Mouse (Mus musculus) ovary, postnatal 36 days (tissue): ENCODE measurements at regions not wholly inside any gene's neighbourhood (a gene's known extent, or its start where the extent isn't known, plus 50 kb on each side); places are given as distances from the start of the nearest gene placed in this dataset.
"Not testable (repeated sequence)": the region's sequence is repeated elsewhere in the genome, so short reads cannot be mapped to it uniquely, and the experiment has no call there.

ENCODE experiments used
- DNase-seq: peaks from one replicate; pipeline ENCODE4 v3.0.0; 2022; ENCODE audit warnings: low spot score, mixed read lengths

GRCm38 (mm10) chr14:53109732-53110131, 614.2 kb upstream of the Olfr1507 start:
- not testable (repeated sequence) for DNase-seq

GRCm38 (mm10) chr14:53101362-53101761, 605.8 kb upstream of the Olfr1507 start:
- not testable (repeated sequence) for DNase-seq

- DNase-seq: not testable (repeated sequence)
Observed at GRCm38 (mm10) chr14:53090921-53091320, 595.4 kb upstream of the Olfr1507 start.

DNA sequence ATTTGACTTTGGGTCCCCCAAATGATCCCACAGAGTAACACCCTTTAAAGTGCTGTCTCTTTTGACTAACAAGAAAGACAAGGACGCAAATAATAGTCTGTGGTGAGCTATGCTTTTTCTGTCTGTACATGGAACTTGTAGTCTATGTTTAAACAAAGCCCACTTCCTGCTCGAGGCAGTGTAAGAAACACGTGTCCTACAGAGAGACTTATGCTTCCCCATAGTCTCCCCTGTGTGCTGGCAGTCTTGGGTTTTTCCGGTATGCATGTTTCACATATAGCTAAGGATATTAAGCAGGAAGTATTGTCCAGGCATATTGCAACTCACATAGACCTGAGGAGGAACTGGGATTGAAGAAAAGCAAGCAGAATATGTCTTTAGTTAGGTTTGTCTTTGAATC, 586.3 kb upstream of the Olfr1507 start:
- not testable (repeated sequence) for DNase-seq

DNA sequence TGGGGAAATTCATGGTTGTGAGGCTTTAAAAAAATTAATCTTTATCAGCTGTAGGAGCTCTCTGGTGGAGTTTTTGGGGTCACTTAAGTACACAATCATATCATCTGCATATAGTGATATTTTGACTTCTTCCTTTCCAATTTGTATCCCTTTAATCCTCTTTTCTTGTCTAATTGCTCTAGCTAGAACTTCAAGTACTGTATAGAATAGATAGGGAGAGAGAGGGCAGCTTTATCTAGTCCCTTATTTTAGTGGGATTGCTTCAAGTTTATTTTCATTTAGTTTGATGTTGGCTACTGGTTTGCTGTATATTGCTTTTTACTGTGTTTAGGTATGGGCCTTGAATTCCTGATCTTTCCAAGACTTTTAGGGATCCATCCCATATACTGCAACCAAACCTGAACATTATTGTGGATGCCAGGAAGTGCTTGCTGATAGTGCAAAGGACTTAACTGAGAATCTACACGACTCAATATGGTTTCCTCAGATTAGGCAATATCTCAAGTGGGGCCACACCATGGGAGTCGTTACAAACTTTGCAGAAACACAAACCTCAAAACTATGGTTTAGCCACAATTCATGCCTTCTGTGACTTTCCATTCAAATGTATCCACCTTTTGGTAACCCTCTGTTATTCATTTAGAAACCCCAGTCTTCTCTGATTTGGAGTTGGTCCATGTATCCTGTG, 585.6 kb upstream of the Olfr1507 start:
- not testable (repeated sequence) for DNase-seq

- DNase-seq: not testable (repeated sequence)
Observed at GRCm38 (mm10) chr14:53080556-53080955, 585.0 kb upstream of the Olfr1507 start.

GRCm38 (mm10) chr14:53075937-53076336, 580.4 kb upstream of the Olfr1507 start:
- not testable (repeated sequence) for DNase-seq

DNA sequence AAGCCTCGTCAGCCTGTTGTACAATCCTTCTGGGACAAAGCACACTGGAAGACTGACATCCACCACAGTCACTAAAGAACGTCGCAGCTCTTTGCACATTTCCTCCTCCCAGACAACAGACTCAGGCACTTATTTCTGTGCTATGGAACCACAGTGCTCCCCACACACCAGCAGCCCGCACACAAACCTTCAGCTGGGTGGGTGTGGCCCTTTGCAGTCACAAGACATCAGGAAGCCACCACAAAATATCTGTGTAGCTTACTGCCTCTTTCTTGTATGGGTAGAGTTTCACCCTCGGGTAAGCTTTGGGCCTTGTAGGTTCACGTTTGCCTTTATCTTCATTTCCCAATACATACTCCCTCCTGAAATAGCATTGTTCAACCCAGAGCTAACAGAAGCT, 577.6 kb upstream of the Olfr1507 start:
- DNase-seq: not testable (repeated sequence)

GRCm38 (mm10) chr14:53072502-53072901, 577.0 kb upstream of the Olfr1507 start:
- not testable (repeated sequence) for DNase-seq

DNA sequence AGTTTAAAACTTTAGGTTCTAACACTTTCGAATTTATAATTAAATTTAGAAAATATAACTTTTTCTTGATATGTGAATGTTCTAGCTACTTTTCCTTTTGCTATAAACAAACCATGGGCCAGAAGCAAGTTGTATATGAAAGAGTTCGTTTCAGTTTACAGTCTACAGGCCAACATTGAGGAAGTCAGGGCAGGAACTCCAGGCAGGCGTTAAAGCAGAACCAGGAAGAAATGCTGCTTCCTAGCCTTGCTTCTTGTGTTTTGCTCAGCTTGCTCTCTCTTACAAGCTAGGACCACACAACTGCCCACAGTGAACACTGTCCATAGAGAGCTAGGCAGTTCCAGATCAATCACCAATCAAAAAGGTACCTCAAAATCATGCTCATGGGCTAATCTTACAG, 558.9 kb upstream of the Olfr1507 start:
- not testable (repeated sequence) for DNase-seq

- DNase-seq: not testable (repeated sequence)
Observed at GRCm38 (mm10) chr14:53053465-53054123, 558.0 kb upstream of the Olfr1507 start.

GRCm38 (mm10) chr14:53047683-53048082, 552.1 kb upstream of the Olfr1507 start:
- not testable (repeated sequence) for DNase-seq

DNA sequence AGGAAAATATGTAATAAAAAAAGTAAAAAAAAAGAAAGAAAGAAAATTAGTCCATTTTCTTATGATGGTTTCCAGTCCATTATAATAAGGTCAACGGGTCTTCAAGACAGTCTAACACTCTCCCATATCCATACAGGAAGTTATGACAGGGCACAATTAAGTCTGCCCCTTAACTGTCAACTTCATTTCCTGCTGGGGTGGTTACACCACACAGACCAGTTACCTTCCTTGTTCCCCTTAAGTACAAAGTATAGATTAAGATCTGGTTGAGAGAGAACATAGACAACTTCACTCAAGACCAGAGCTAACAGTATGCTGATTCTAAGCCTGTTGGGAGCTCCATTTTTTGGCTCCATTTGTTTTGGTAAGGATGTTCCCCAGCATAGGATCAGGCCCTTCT, 551.4 kb upstream of the Olfr1507 start:
- not testable (repeated sequence) for DNase-seq

GRCm38 (mm10) chr14:53045331-53045730, 549.8 kb upstream of the Olfr1507 start:
- DNase-seq: not testable (repeated sequence)

- not testable (repeated sequence) for DNase-seq
Observed at GRCm38 (mm10) chr14:53044101-53044500, 548.6 kb upstream of the Olfr1507 start.

DNA sequence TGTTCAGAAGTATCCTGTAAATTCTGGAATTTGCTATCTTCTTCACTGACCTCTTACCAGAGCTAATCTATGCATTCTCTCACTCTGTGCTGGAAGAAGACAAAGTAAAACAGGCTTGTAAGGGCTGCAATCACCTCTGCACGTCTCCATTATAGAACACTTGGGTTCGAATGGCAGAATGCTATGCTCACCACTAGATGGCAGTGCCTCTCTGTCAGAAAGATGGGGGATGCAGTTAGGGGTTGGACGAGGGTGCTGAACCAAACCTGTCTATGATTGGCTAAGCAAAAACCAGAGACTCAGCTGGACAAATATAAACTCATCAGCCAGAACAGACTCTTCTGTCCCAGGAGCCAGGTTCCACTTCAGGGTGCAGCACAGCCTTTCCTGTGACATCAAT, 546.5 kb upstream of the Olfr1507 start:
- DNase-seq: not testable (repeated sequence)

DNA sequence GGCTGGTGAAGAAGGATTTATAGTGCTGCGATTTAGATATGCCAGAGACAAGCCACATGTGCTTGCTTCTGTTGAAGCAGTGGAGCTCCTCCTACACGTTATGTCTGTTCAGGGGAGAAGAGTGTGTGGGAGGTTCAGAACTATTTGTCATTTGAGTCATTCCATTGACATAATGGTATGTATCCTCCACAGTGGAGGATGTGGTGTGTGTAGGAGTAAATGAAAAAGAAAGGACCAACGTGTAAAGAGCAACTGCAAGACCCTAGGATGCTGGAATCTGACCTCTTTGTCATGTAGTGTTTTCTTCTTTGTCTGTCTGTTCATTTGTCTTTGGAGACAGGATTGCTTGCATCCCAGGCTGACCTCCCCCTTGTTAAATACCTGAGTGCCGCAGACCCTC, 543.9 kb upstream of the Olfr1507 start:
- DNase-seq: not testable (repeated sequence)

GRCm38 (mm10) chr14:53034940-53035339, 539.4 kb upstream of the Olfr1507 start:
- DNase-seq: not testable (repeated sequence)

- not testable (repeated sequence) for DNase-seq
Observed at GRCm38 (mm10) chr14:53033221-53033620, 537.7 kb upstream of the Olfr1507 start.

GRCm38 (mm10) chr14:53032498-53032897, 536.9 kb upstream of the Olfr1507 start:
- DNase-seq: not testable (repeated sequence)

- DNase-seq: not testable (repeated sequence)
Observed at GRCm38 (mm10) chr14:53030227-53030626, 534.7 kb upstream of the Olfr1507 start.

DNA sequence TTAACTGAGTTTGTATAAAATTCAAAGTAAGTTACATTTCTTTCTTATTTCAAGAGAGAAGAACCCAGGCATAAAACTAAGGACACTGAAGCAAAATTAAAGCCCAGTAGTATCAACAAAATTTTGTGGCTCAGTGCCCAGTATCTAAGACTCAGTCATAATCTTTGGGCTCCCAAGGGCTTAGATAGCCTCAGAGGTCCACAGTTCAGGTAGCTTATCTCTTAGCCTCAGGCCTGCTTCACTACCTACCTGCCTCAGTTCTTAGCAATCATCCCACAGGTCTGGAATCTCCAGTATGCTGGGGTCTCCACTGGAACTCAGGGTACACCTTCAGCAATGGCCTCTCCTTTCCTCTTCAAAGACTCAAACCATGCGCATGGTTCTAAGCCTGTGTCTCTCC, 531.4 kb upstream of the Olfr1507 start:
- DNase-seq: not testable (repeated sequence)

DNA sequence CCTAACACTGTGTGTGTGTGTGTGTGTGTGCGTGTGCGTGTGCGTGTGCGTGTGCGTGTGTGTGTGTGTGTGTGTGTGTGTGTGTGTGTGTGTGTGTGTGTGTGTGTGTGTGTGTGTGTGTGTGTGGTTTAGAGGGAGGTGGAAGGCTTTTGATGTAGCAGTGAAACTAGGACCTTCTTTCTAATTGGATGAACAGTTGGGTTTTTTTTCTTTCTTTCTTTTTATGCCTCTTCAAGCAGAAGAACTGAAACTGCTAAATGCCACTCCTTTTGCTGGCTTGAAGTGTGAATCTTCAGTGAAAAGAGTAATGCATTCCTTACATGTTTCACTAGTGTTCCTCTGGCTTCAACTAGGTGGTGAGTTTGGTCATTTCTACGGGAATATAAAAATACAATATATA, 524.6 kb upstream of the Olfr1507 start:
- not testable (repeated sequence) for DNase-seq
